Mouse (Mus musculus): Measurements from ENCODE around the gene Zfp385c. TPM values are rescaled to one million over a fixed set of nuclear protein-coding genes. Genes with fewer than 3 reads are reported as not detected.

Gene Zfp385c
- total and polyA plus RNA-seq, 3 experiments = 0.11 TPM; not detected in 2

- TF ChIP-seq GATA1 (IDR thresholded peaks at IDR 0.05; ENCODE audit: borderline replicate concordance, low read length) (no peak), GATA2 (IDR thresholded peaks at IDR 0.05; ENCODE audit: borderline replicate concordance, low read depth, low read length) (no peak), CTCF (IDR thresholded peaks at IDR 0.05; ENCODE audit: low read depth, low read length) (no peak), TAL1 (conservative IDR thresholded peaks at IDR 0.05; ENCODE audit: low read depth, low read length) (no peak; the same call in 1 of the 2 replicates), POLR2AphosphoS5 (IDR thresholded peaks at IDR 0.05; ENCODE audit: insufficient replicate concordance, low read depth, low read length) (no peak; the same call in 1 of the 2 replicates)
- H3K4me1 ChIP-seq (ENCODE audit: insufficient read depth, low read depth, low read length) = peaks cover 69% of the 10 kb centered on the region
- ATAC-seq (ENCODE audit: extremely low read depth, insufficient number of reproducible peaks, low FRiP score, poor library complexity, severe bottlenecking) (peak; percentile 79), DNase-seq (ENCODE audit: low spot score) (peak; percentile 90)
- H3K27me3 ChIP-seq (ENCODE audit: insufficient read depth, low read length) = no peaks in the 10 kb centered on the region
- peaks cover 81% of the 10 kb centered on the region for H3K36me3 ChIP-seq (replicated peaks)
- no peaks in the 10 kb centered on the region for H3K9me3 ChIP-seq (replicated peaks)
- peak within 1 kb of the TSS; percentile 70 for H3K4me3 ChIP-seq (ENCODE audit: low read depth, low read length)
Measured at GRCm38 (mm10) chr11:100713735-100714533, 21.7 kb upstream of the Zfp385c start, which contains the start of gene Hspb9. Hspb9 (plus strand) TSS chr11:100713850.

GRCm38 (mm10) chr11:100713174-100713573, 20.9 kb upstream of the Zfp385c start:
- DNase-seq (ENCODE audit: low spot score) = no peak
- no peak for ATAC-seq (ENCODE audit: extremely low read depth, insufficient number of reproducible peaks, low FRiP score, poor library complexity, severe bottlenecking)
- Histone ChIP-seq H3K4me3 (ENCODE audit: low read depth, low read length) (peak overlapping the region; percentile 70; the same call in 1 of the 2 replicates), H3K27me3 (ENCODE audit: insufficient read depth, low read length) (no peaks in the 10 kb centered on the region), H3K36me3 (replicated peaks) (peaks cover 81% of the 10 kb centered on the region), H3K4me1 (ENCODE audit: insufficient read depth, low read depth, low read length) (peaks cover 69% of the 10 kb centered on the region), H3K9me3 (replicated peaks) (no peaks in the 10 kb centered on the region)
- no peak for TF ChIP-seq GATA1 (IDR thresholded peaks at IDR 0.05; ENCODE audit: borderline replicate concordance, low read length)
- TF ChIP-seq CTCF (IDR thresholded peaks at IDR 0.05; ENCODE audit: low read depth, low read length) = no peak
- TF ChIP-seq POLR2AphosphoS5 (IDR thresholded peaks at IDR 0.05; ENCODE audit: insufficient replicate concordance, low read depth, low read length) = no peak
- no peak for TF ChIP-seq GATA2 (IDR thresholded peaks at IDR 0.05; ENCODE audit: borderline replicate concordance, low read depth, low read length)
- TF ChIP-seq TAL1 (conservative IDR thresholded peaks at IDR 0.05; ENCODE audit: low read depth, low read length) = no peak

GRCm38 (mm10) chr11:100711783-100712615, 19.7 kb upstream of the Zfp385c start, which contains the start of gene Kat2a:
Kat2a (minus strand) TSS chr11:100712465.
- TF ChIP-seq GATA1 (IDR thresholded peaks at IDR 0.05; ENCODE audit: borderline replicate concordance, low read length) = no peak
- TF ChIP-seq POLR2AphosphoS5 (IDR thresholded peaks at IDR 0.05; ENCODE audit: insufficient replicate concordance, low read depth, low read length) = no peak
- no peak for TF ChIP-seq CTCF (IDR thresholded peaks at IDR 0.05; ENCODE audit: low read depth, low read length)
- no peak for TF ChIP-seq TAL1 (conservative IDR thresholded peaks at IDR 0.05; ENCODE audit: low read depth, low read length)
- TF ChIP-seq GATA2 (IDR thresholded peaks at IDR 0.05; ENCODE audit: borderline replicate concordance, low read depth, low read length) = no peak
- H3K27me3 ChIP-seq (ENCODE audit: insufficient read depth, low read length) = no peaks in the 10 kb centered on the region
- peak within 1 kb of the TSS; percentile 92 for H3K4me3 ChIP-seq (ENCODE audit: low read depth, low read length)
- peaks cover 67% of the 10 kb centered on the region for H3K4me1 ChIP-seq (ENCODE audit: insufficient read depth, low read depth, low read length)
- ATAC-seq (ENCODE audit: extremely low read depth, insufficient number of reproducible peaks, low FRiP score, poor library complexity, severe bottlenecking) = no peak
- no peaks in the 10 kb centered on the region for H3K9me3 ChIP-seq (replicated peaks)
- H3K36me3 ChIP-seq (replicated peaks) = peaks cover 81% of the 10 kb centered on the region
- DNase-seq (ENCODE audit: low spot score) = peak; percentile 91

DNA sequence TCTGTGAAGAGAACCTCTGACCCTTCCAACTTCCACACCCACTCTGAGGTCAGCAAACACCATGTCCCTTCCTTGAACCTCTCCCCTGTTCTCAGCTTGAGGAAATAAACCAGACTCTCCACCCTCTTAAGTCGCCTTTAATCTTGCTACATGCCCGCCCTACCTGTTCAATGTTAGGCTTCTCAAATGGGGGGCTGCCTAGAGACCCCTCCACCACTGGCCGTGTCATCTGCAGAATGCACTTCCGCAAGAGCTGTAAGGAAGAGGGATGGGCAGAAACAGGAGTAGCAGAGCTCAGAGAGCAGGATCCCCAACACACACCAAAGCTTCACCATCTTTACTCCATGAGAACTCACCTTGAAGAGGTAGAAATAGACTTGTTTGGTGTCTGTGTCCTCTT, 18.7 kb upstream of the Zfp385c start:
- Histone ChIP-seq H3K4me3 (ENCODE audit: low read depth, low read length) (peak overlapping the region; percentile 92; the same call in 1 of the 2 replicates), H3K4me1 (ENCODE audit: insufficient read depth, low read depth, low read length) (peaks cover 58% of the 10 kb centered on the region), H3K27me3 (ENCODE audit: insufficient read depth, low read length) (no peaks in the 10 kb centered on the region), H3K36me3 (replicated peaks) (peaks cover 81% of the 10 kb centered on the region), H3K9me3 (replicated peaks) (no peaks in the 10 kb centered on the region)
- TF ChIP-seq GATA2 (IDR thresholded peaks at IDR 0.05; ENCODE audit: borderline replicate concordance, low read depth, low read length) (no peak), GATA1 (IDR thresholded peaks at IDR 0.05; ENCODE audit: borderline replicate concordance, low read length) (no peak), CTCF (IDR thresholded peaks at IDR 0.05; ENCODE audit: low read depth, low read length) (no peak), TAL1 (conservative IDR thresholded peaks at IDR 0.05; ENCODE audit: low read depth, low read length) (no peak)
- ATAC-seq (ENCODE audit: extremely low read depth, insufficient number of reproducible peaks, low FRiP score, poor library complexity, severe bottlenecking) (no peak), DNase-seq (ENCODE audit: low spot score) (no peak)

GRCm38 (mm10) chr11:100710528-100710927, 18.3 kb upstream of the Zfp385c start:
- H3K9me3 ChIP-seq (replicated peaks) = no peaks in the 10 kb centered on the region
- peaks cover 81% of the 10 kb centered on the region for H3K36me3 ChIP-seq (replicated peaks)
- no peaks in the 10 kb centered on the region for H3K27me3 ChIP-seq (ENCODE audit: insufficient read depth, low read length)
- H3K4me1 ChIP-seq (ENCODE audit: insufficient read depth, low read depth, low read length) = peaks cover 56% of the 10 kb centered on the region
- TF ChIP-seq GATA2 (IDR thresholded peaks at IDR 0.05; ENCODE audit: borderline replicate concordance, low read depth, low read length) = no peak
- TF ChIP-seq TAL1 (conservative IDR thresholded peaks at IDR 0.05; ENCODE audit: low read depth, low read length) = no peak
- TF ChIP-seq GATA1 (IDR thresholded peaks at IDR 0.05; ENCODE audit: borderline replicate concordance, low read length) = no peak
- TF ChIP-seq POLR2AphosphoS5 (IDR thresholded peaks at IDR 0.05; ENCODE audit: insufficient replicate concordance, low read depth, low read length) = no peak
- TF ChIP-seq CTCF (IDR thresholded peaks at IDR 0.05; ENCODE audit: low read depth, low read length) = no peak
- ATAC-seq (ENCODE audit: extremely low read depth, insufficient number of reproducible peaks, low FRiP score, poor library complexity, severe bottlenecking) (no peak), DNase-seq (ENCODE audit: low spot score) (no peak)
- H3K4me3 ChIP-seq (ENCODE audit: low read depth, low read length) = no peak overlapping the region

Data from G1E (cell line).